Mouse (Mus musculus): Measurements from ENCODE around the gene Guca2b. TPM values are rescaled to one million over a fixed set of nuclear protein-coding genes. Genes with fewer than 3 reads are reported as not detected.
A peak's percentile ranks its signal among the peaks of the same experiment; 100 is the strongest.

Guca2b gene
- polyA plus RNA-seq, 1 experiment from 2014 or later, result 1.3 TPM

DNA sequence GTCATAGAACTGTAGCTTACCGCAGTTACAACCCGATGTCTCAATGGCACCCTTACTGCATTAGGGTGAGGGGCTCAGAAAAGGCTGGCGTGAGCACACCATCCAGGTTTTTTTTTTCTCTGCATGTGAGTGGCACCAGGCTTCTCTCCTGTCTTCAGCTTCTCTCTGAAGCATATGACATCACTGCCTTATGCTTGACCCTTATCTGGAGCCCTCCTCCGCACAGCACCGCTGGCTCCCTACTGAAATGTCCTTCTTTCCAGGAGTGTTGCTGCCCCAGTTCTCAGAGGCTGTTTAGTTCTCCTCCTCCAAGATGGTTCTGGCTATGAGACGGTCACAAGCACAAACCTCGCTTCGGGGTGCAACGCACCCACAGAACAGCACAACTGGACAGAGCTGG is 12.4 kb upstream of the Guca2b start:
- no peaks in the 10 kb centered on the region for H3K36me3 ChIP-seq (ENCODE audit: control insufficient read depth, insufficient read depth, low read length)
- H3K27ac ChIP-seq (ENCODE audit: low read depth, low read length), result no peak overlapping the region
- no peaks in the 10 kb centered on the region for H3K4me1 ChIP-seq (ENCODE audit: control insufficient read depth, insufficient read depth, low read length)
- 86% methylated on average over 9 of the region's 9 CpGs for WGBS
- H3K9ac ChIP-seq (ENCODE audit: low read depth, low read length), result no peak overlapping the region
- no peaks in the 10 kb centered on the region for H3K27me3 ChIP-seq (ENCODE audit: control insufficient read depth, insufficient read depth, low read length)
- ATAC-seq (ENCODE audit: low FRiP score, low TSS enrichment), result no peak
- no peak overlapping the region for H3K4me2 ChIP-seq (replicated peaks; ENCODE audit: low read depth, low read length)
- no peaks in the 10 kb centered on the region for H3K9me3 ChIP-seq (ENCODE audit: control insufficient read depth, low read length)
- H3K4me3 ChIP-seq (ENCODE audit: low read length), result no peak overlapping the region

DNA sequence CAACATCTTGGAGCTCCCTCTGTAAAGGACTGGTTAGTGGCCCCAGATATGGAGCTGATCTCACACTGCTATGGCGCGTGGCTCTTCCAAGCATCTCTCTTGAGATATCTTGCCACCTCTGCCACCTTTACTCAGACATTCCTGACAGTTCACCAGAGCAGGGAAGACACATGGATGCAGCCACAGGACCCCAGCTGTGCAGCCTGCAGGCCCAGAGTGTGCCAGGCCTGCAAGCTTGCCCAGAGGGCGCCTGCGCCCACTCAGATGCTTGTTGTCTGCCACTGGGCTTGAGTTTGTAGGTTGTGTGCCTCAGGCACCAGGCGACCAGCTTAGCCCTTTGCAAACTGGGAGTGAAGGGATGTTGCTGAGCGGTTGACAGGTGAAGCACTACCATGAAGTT is 12.0 kb upstream of the Guca2b start:
- no peaks in the 10 kb centered on the region for H3K36me3 ChIP-seq (ENCODE audit: control insufficient read depth, insufficient read depth, low read length)
- ATAC-seq (ENCODE audit: low FRiP score, low TSS enrichment), result no peak
- no peaks in the 10 kb centered on the region for H3K27me3 ChIP-seq (ENCODE audit: control insufficient read depth, insufficient read depth, low read length)
- no peak overlapping the region for H3K4me3 ChIP-seq (ENCODE audit: low read length)
- no peaks in the 10 kb centered on the region for H3K9me3 ChIP-seq (ENCODE audit: control insufficient read depth, low read length)
- no peak overlapping the region for H3K4me2 ChIP-seq (replicated peaks; ENCODE audit: low read depth, low read length)
- 92% methylated on average over 6 of the region's 6 CpGs for WGBS
- H3K27ac ChIP-seq (ENCODE audit: low read depth, low read length), result no peak overlapping the region
- no peaks in the 10 kb centered on the region for H3K4me1 ChIP-seq (ENCODE audit: control insufficient read depth, insufficient read depth, low read length)
- no peak overlapping the region for H3K9ac ChIP-seq (ENCODE audit: low read depth, low read length)

DNA sequence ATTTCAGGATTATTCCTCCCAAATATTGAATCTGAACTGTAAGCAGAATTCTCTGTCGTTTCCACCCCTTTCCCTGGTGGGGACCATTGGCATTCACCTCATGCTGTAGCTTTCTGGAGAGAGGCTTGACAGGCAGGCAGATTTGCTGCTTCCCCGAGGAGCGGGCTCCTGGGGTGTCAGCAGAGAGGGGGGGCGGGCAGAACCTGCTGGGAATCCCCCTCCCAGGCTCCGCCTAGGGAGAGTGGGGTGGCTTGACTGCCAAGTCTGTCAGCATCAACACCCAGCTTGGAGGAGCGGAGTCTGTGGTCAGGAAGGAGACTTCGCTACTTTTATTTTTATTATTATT is 11.4 kb upstream of the Guca2b start:
- Histone ChIP-seq H3K4me3 (ENCODE audit: low read length) (no peak overlapping the region), H3K27ac (ENCODE audit: low read depth, low read length) (no peak overlapping the region), H3K27me3 (ENCODE audit: control insufficient read depth, insufficient read depth, low read length) (no peaks in the 10 kb centered on the region), H3K4me2 (replicated peaks; ENCODE audit: low read depth, low read length) (no peak overlapping the region), H3K9me3 (ENCODE audit: control insufficient read depth, low read length) (no peaks in the 10 kb centered on the region), H3K36me3 (ENCODE audit: control insufficient read depth, insufficient read depth, low read length) (no peaks in the 10 kb centered on the region), H3K9ac (ENCODE audit: low read depth, low read length) (no peak overlapping the region), H3K4me1 (ENCODE audit: control insufficient read depth, insufficient read depth, low read length) (no peaks in the 10 kb centered on the region)
- 48% methylated on average over 7 of the region's 7 CpGs for WGBS
- no peak for ATAC-seq (ENCODE audit: low FRiP score, low TSS enrichment)

DNA sequence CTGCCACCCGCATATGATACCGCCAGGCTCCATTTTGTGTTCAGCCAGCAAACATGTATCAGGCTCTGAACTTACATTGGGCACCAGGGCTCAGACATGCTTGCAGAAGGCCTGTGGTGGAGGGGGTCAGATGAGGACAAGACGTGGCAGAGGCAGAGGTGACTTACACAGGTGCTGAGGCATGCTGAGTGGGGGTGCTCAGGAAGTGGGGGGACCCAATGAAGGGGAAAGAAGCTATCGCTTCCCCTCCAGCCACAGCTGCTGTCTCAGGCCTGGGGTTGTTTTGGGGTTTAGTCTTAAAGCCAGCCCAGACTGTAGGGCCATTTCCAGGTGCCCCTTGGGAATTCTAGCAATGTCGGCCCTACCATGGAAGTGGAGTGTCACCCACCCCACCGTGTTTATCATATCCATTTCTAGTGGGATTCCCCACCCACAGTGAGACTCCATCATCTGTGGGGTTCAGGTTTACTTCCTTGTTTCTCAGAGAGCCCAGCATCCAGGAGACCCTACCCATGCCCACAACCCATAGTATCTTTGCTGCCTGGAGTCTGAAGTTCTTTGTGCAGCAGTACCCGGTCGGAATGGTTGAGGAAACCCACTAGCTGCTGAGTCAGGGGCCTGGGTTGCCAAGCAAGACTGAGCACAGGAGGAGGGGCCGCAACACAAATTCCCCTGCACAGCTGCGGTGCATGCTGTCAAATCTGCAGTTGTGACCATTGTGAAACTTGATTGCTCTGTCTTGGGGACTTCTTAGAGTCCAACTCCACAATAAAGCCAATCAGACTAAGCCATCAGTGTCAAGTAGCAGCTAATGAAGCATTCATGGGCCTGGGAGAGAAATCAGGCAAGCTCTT is 10.8 kb upstream of the Guca2b start:
- no peak overlapping the region for H3K9ac ChIP-seq (ENCODE audit: low read depth, low read length)
- peak; percentile 20; the same call in 1 of the 2 replicates for ATAC-seq (ENCODE audit: low FRiP score, low TSS enrichment)
- H3K4me2 ChIP-seq (replicated peaks; ENCODE audit: low read depth, low read length), result no peak overlapping the region
- H3K27me3 ChIP-seq (ENCODE audit: control insufficient read depth, insufficient read depth, low read length), result no peaks in the 10 kb centered on the region
- WGBS, result 66% methylated on average over 10 of the region's 10 CpGs
- no peaks in the 10 kb centered on the region for H3K36me3 ChIP-seq (ENCODE audit: control insufficient read depth, insufficient read depth, low read length)
- H3K9me3 ChIP-seq (ENCODE audit: control insufficient read depth, low read length), result no peaks in the 10 kb centered on the region
- no peak overlapping the region for H3K4me3 ChIP-seq (ENCODE audit: low read length)
- H3K27ac ChIP-seq (ENCODE audit: low read depth, low read length), result no peak overlapping the region
- no peaks in the 10 kb centered on the region for H3K4me1 ChIP-seq (ENCODE audit: control insufficient read depth, insufficient read depth, low read length)

DNA sequence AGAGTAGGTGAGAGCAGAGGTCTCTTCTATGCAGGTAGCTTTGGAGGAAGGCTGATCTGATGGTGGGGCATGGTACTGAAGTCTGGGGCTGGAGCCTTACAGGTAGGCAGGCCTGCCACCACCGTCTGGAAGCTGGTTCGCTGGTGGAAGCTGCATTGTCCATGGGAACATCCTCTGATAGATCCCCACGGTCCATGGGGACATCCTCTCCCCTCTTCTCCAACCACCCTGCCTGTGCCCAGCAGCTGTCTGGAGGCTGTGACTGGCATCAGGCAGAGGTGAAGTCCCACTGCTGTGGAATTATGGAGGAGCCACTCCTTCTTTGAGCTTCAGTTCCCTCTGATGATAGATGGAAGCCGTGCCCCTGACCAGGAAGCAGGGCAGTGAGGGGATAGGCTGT is 9.8 kb upstream of the Guca2b start:
- Histone ChIP-seq H3K27me3 (ENCODE audit: control insufficient read depth, insufficient read depth, low read length) (no peaks in the 10 kb centered on the region), H3K9me3 (ENCODE audit: control insufficient read depth, low read length) (no peaks in the 10 kb centered on the region), H3K4me2 (replicated peaks; ENCODE audit: low read depth, low read length) (no peak overlapping the region), H3K9ac (ENCODE audit: low read depth, low read length) (no peak overlapping the region), H3K36me3 (ENCODE audit: control insufficient read depth, insufficient read depth, low read length) (no peaks in the 10 kb centered on the region), H3K27ac (ENCODE audit: low read depth, low read length) (no peak overlapping the region), H3K4me3 (ENCODE audit: low read length) (no peak overlapping the region), H3K4me1 (ENCODE audit: control insufficient read depth, insufficient read depth, low read length) (no peaks in the 10 kb centered on the region)
- no peak for ATAC-seq (ENCODE audit: low FRiP score, low TSS enrichment)
- 70% methylated on average over 4 of the region's 4 CpGs for WGBS

DNA sequence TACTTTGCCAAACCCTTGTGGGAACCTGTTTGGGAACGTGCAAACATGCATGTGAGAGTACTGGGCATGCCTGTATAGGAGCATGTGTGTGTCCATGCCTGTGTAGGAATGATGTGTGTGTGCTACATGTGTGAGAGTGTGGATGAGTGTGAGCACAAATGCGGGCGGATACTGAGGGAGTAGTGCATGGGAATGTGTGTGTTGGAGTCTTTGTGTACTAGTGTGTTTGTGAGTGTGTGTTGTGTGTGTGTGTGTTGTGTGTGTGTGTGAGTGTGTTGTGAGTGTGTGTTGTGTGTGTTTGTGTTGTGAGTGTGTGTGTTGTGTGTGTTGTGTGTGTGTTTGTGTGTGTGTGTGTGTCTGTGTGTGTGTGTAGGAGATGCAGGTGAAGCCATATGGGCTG is 9.4 kb upstream of the Guca2b start:
- no peaks in the 10 kb centered on the region for H3K27me3 ChIP-seq (ENCODE audit: control insufficient read depth, insufficient read depth, low read length)
- H3K4me2 ChIP-seq (replicated peaks; ENCODE audit: low read depth, low read length), result no peak overlapping the region
- H3K4me3 ChIP-seq (ENCODE audit: low read length), result no peak overlapping the region
- 85% methylated on average over 3 of the region's 3 CpGs for WGBS
- no peak overlapping the region for H3K27ac ChIP-seq (ENCODE audit: low read depth, low read length)
- no peaks in the 10 kb centered on the region for H3K9me3 ChIP-seq (ENCODE audit: control insufficient read depth, low read length)
- H3K36me3 ChIP-seq (ENCODE audit: control insufficient read depth, insufficient read depth, low read length), result no peaks in the 10 kb centered on the region
- no peak overlapping the region for H3K9ac ChIP-seq (ENCODE audit: low read depth, low read length)
- ATAC-seq (ENCODE audit: low FRiP score, low TSS enrichment), result no peak
- no peaks in the 10 kb centered on the region for H3K4me1 ChIP-seq (ENCODE audit: control insufficient read depth, insufficient read depth, low read length)

DNA sequence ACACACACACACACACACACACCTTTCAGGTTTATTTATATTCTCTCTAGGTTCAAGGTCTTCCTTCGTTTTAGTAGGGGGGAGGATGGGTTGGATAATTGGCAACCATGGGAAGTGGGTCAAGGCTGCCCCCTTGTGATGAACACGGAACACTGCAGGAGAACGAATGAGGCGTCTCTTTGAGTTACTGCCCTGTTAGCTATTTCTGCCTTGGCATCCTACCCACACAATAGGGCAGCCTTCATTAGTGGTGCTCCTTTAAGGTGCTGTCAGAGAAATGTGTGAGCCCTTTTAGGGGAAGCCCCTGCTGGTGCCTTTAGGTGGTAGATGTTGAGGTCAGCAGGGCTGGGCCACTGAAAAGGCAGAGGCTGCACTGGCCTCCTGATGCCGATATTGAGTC is 8.7 kb upstream of the Guca2b start:
- WGBS, result 24% methylated on average over 5 of the region's 5 CpGs

DNA sequence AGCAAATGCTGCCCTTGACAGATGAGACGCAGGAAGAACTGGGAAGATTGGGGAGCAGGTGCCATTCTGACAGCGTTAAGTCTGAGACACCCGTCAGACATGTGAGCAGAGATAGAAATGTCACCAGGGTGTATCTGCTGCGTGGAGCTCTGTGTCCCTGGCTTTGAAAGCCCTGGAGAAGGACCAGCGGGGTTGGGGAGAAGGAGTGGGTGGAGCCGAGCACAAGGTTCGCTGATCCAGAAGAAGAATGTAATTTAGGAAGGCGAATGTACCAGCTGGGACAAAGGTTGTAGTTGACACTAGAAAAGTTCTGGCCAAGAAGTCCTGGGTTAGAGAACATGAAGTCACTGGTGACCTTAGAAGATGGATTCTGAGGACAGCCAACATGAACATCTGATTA is 7.4 kb upstream of the Guca2b start:
- H3K27ac ChIP-seq (ENCODE audit: low read depth, low read length), result no peak overlapping the region
- H3K9me3 ChIP-seq (ENCODE audit: control insufficient read depth, low read length), result no peaks in the 10 kb centered on the region
- H3K27me3 ChIP-seq (ENCODE audit: control insufficient read depth, insufficient read depth, low read length), result no peaks in the 10 kb centered on the region
- no peaks in the 10 kb centered on the region for H3K4me1 ChIP-seq (ENCODE audit: control insufficient read depth, insufficient read depth, low read length)
- no peak for ATAC-seq (ENCODE audit: low FRiP score, low TSS enrichment)
- 45% methylated on average over 8 of the region's 8 CpGs for WGBS
- H3K9ac ChIP-seq (ENCODE audit: low read depth, low read length), result no peak overlapping the region
- H3K4me3 ChIP-seq (ENCODE audit: low read length), result no peak overlapping the region
- H3K36me3 ChIP-seq (ENCODE audit: control insufficient read depth, insufficient read depth, low read length), result no peaks in the 10 kb centered on the region
- no peak overlapping the region for H3K4me2 ChIP-seq (replicated peaks; ENCODE audit: low read depth, low read length)

More for the DNA sequence above, 8.7 kb upstream of the Guca2b start:
- Histone ChIP-seq H3K9ac (ENCODE audit: low read depth, low read length) (no peak overlapping the region), H3K4me3 (ENCODE audit: low read length) (no peak overlapping the region), H3K27me3 (ENCODE audit: control insufficient read depth, insufficient read depth, low read length) (no peaks in the 10 kb centered on the region), H3K4me1 (ENCODE audit: control insufficient read depth, insufficient read depth, low read length) (no peaks in the 10 kb centered on the region), H3K36me3 (ENCODE audit: control insufficient read depth, insufficient read depth, low read length) (no peaks in the 10 kb centered on the region), H3K4me2 (replicated peaks; ENCODE audit: low read depth, low read length) (no peak overlapping the region), H3K9me3 (ENCODE audit: control insufficient read depth, low read length) (no peaks in the 10 kb centered on the region), H3K27ac (ENCODE audit: low read depth, low read length) (no peak overlapping the region)
- 0 out of 2 replicates have a peak, but pooled peaks have one; percentile 13 for ATAC-seq (ENCODE audit: low FRiP score, low TSS enrichment)

DNA sequence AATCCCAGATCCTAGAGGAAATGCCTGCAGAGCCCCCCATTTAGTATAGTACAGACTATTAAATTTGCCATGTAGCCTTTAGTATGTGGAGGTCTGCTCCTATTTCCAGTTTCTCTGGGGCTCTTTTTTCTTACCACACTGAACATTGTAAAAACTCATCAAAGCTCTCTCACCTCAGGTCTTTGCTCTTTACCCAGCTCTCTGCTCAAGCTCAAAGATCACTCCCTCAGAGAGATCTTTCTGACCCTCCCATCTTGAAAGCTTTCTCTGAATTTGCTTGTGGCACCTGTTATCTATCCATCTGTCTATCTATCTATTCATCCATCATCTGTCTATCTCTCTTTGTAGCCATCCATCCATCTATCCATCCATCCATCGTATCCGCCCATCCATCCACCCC is 6.4 kb upstream of the Guca2b start:
- Histone ChIP-seq H3K9me3 (ENCODE audit: control insufficient read depth, low read length) (no peaks in the 10 kb centered on the region), H3K9ac (ENCODE audit: low read depth, low read length) (no peak overlapping the region), H3K27ac (ENCODE audit: low read depth, low read length) (no peak overlapping the region), H3K27me3 (ENCODE audit: control insufficient read depth, insufficient read depth, low read length) (no peaks in the 10 kb centered on the region), H3K4me3 (ENCODE audit: low read length) (no peak overlapping the region), H3K36me3 (ENCODE audit: control insufficient read depth, insufficient read depth, low read length) (no peaks in the 10 kb centered on the region), H3K4me2 (replicated peaks; ENCODE audit: low read depth, low read length) (no peak overlapping the region), H3K4me1 (ENCODE audit: control insufficient read depth, insufficient read depth, low read length) (no peaks in the 10 kb centered on the region)
- no peak for ATAC-seq (ENCODE audit: low FRiP score, low TSS enrichment)
- 93% methylated on average over 2 of the region's 2 CpGs for WGBS

Data from kidney, embryonic 14.5 days (tissue).